9 mouse cellular contexts compared by ENCODE assay signal in the genomic region with DNA sequence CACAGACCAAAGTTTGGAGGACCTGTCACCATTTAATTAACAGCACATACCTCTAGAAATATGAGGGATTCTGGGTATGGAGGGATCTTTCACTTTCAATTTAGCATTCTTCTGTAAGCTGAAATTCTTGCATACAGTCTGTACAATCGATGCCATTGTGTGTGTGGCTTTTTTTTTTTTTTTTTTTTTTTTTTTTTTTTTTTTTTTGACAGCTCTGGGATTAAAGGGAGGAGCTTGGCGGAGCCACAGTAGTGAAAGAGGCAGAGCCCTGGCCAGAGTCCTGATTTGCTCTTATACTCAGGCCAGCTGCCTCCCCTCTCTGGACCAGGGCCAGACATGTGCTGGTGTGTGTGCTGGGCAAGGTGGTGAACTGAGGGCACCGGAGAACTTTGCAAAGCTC. TPM values are rescaled to one million over a fixed set of nuclear protein-coding genes. Genes with fewer than 3 reads are reported as not detected.
DNase-seq lines count a peak whose midpoint lies in the region; ATAC-seq lines count a peak whose summit lies in the region.
"Had no signal": no experiment of that assay in that cellular context is flagged by ENCODE, and none has a peak within 500 bp of the region (broad histone marks: within the 10 kb centered on the region; RNA-seq: fewer than 3 reads in every experiment).

No protein-coding gene starts in this region.

- H3K4me3 ChIP-seq in kidney, embryonic 14.5 days (ENCODE audit: low read length) = no peak overlapping the region
- H3K4me3 ChIP-seq: midbrain, embryonic 12.5 days had no signal

- no peak overlapping the region for H3K9ac ChIP-seq in kidney, embryonic 14.5 days (ENCODE audit: low read depth, low read length)
- H3K9ac ChIP-seq: midbrain, embryonic 12.5 days had no signal

- no peaks in the 10 kb centered on the region for H3K9me3 ChIP-seq in kidney, embryonic 14.5 days (ENCODE audit: control insufficient read depth, low read length)
- H3K9me3 ChIP-seq: midbrain, embryonic 12.5 days had no signal

- peak; percentile 96 for DNase-seq in kidney, adult 11 months
- DNase-seq in adrenal gland, postnatal 10 days = peak; percentile 84
- DNase-seq in kidney, adult 18-20 months = peak; percentile 89
- peak; percentile 35 to 63 for DNase-seq in lung, postnatal 4 days
- DNase-seq in urinary bladder, adult 18-20 months (ENCODE audit: low spot score in 2 of 2) = no peak
- no peak for DNase-seq in cerebellum, adult 11-12 months

- no peaks in the 10 kb centered on the region for H3K27me3 ChIP-seq in kidney, embryonic 14.5 days (ENCODE audit: control insufficient read depth, insufficient read depth, low read length)
- H3K27me3 ChIP-seq: midbrain, embryonic 12.5 days had no signal

- H3K4me2 ChIP-seq in kidney, embryonic 14.5 days (replicated peaks; ENCODE audit: low read depth, low read length) = no peak overlapping the region
- H3K4me2 ChIP-seq: midbrain, embryonic 12.5 days had no signal

- H3K27ac ChIP-seq in kidney, embryonic 14.5 days (ENCODE audit: low read depth, low read length) = no peak overlapping the region
- H3K27ac ChIP-seq: midbrain, embryonic 12.5 days had no signal

- ATAC-seq in kidney, embryonic 14.5 days (ENCODE audit: low FRiP score, low TSS enrichment) = no peak; the same call in 1 of the 2 replicates
- ATAC-seq in monocyte, adult 5-6 weeks (replicated peaks; ENCODE audit: insufficient number of reproducible peaks, low FRiP score, low TSS enrichment, poor library complexity, severe bottlenecking) = no peak

- 0 out of 2 replicates have a peak, but pooled peaks cover 5% of the 10 kb centered on the region for H3K4me1 ChIP-seq in kidney, embryonic 14.5 days (ENCODE audit: control insufficient read depth, insufficient read depth, low read length)
- H3K4me1 ChIP-seq: midbrain, embryonic 12.5 days had no signal

- WGBS in kidney, embryonic 14.5 days = 63% methylated on average over 3 of the region's 3 CpGs

- no peaks in the 10 kb centered on the region for H3K36me3 ChIP-seq in kidney, embryonic 14.5 days (ENCODE audit: control insufficient read depth, insufficient read depth, low read length)
- H3K36me3 ChIP-seq: midbrain, embryonic 12.5 days had no signal

RNA-seq across cellular contexts. Expression of a gene that starts 1.2 kb away (rescaled TPM):
- 0.97 and 2.5 TPM in 2 replicates for polyA plus RNA-seq in kidney, embryonic 14.5 days (2014; fragmentation: Nextera tagmentation; extraction: Ambion mirVana)
- 1 to 10 TPM; 2.1 to 3.1 TPM for total RNA-seq in adrenal gland, postnatal 10 days (2021)
- not detected in 3 replicates for total RNA-seq in monocyte, adult 5-6 weeks (2017)
- polyA plus RNA-seq: midbrain, embryonic 12.5 days had no signal

RNA-seq across cellular contexts. Expression of a gene that starts 31.2 kb away (rescaled TPM):
- 43.4 and 56.0 TPM in 2 replicates for polyA plus RNA-seq in kidney, embryonic 14.5 days (2014; fragmentation: Nextera tagmentation; extraction: Ambion mirVana)
- 10 to 100 TPM; 35.6 to 38.1 TPM for total RNA-seq in adrenal gland, postnatal 10 days (2021)
- total RNA-seq in monocyte, adult 5-6 weeks (2017) = 22.0 to 34.8 TPM (median 29.3 TPM) in 3 replicates

RNA-seq across cellular contexts. Expression of a gene that starts 42.7 kb away (rescaled TPM):
- 0.07 TPM in 1 of 2 replicates, not detected in the other for polyA plus RNA-seq in kidney, embryonic 14.5 days (2014; fragmentation: Nextera tagmentation; extraction: Ambion mirVana)
- total RNA-seq in adrenal gland, postnatal 10 days (2021) = under 1 TPM; 0.33 to 0.63 TPM
- total RNA-seq in monocyte, adult 5-6 weeks (2017) = 0.32 TPM in 1 of 3 replicates, not detected in the others

RNA-seq across cellular contexts. Expression of a gene that starts 54.6 kb away (rescaled TPM):
- 215 and 243 TPM in 2 replicates for polyA plus RNA-seq in kidney, embryonic 14.5 days (2014; fragmentation: Nextera tagmentation; extraction: Ambion mirVana)
- total RNA-seq in adrenal gland, postnatal 10 days (2021) = 100 to 1,000 TPM; 149 to 168 TPM
- 153 to 219 TPM (median 160 TPM) in 3 replicates for total RNA-seq in monocyte, adult 5-6 weeks (2017)

Comparison
In these comparisons a context has a peak if more than half of its experiments do, and no peak if none do; other contexts are left out.
1. DNase-seq: peak in kidney, adult 11 months (single experiment), adrenal gland, postnatal 10 days (single experiment), kidney, adult 18-20 months (single experiment) and lung, postnatal 4 days (2 of 2); none in urinary bladder, adult 18-20 months (0 of 2) and cerebellum, adult 11-12 months (single experiment).